Mouse (Mus musculus) liver, adult 2 months (tissue): ENCODE results near the gene Ctsj. TPM values are rescaled to one million over a fixed set of nuclear protein-coding genes. Genes with fewer than 3 reads are reported as not detected.
"Not testable (repeated sequence)": the region's sequence is repeated elsewhere in the genome, so short reads cannot be mapped to it uniquely, and the experiment has no call there.

Experiments
- DNase-seq: peaks from one replicate; pipeline ENCODE4 v3.0.0-alpha.2; 2011; ENCODE audit warnings: low read depth, low spot score; ENCODE audit errors: extremely low read depth
- H3K27ac ChIP-seq: fragments of 200-500 bp; replicated peaks from 2 replicates; pipeline ENCODE4 v1.5.1; 2012; ENCODE audit warnings: low read depth, mild to moderate bottlenecking, control low read depth, inconsistent platforms, low read length; ENCODE audit not compliant: insufficient read depth
- H3K27me3 ChIP-seq: fragments of 200-500 bp; 2 replicates; pipeline ENCODE4 v1.6.1; 2012; ENCODE audit warnings: mild to moderate bottlenecking, moderate library complexity, low read length, inconsistent platforms; ENCODE audit not compliant: control insufficient read depth, insufficient read depth
- H3K36me3 ChIP-seq: fragments of 200-500 bp; 2 replicates; pipeline ENCODE4 v1.6.1; 2012; ENCODE audit warnings: low read length, inconsistent platforms; ENCODE audit not compliant: control insufficient read depth, insufficient read depth
- H3K4me1 ChIP-seq: fragments of 200-500 bp; 2 replicates; pipeline ENCODE4 v1.6.1; 2011; ENCODE audit warnings: low read length; ENCODE audit not compliant: control insufficient read depth, insufficient read depth
- H3K4me3 ChIP-seq: fragments of 200-500 bp; 2 replicates; pipeline ENCODE4 v1.5.1; 2011; ENCODE audit warnings: low read depth, mild to moderate bottlenecking, control low read depth, low read length, moderate library complexity; ENCODE audit not compliant: insufficient read depth
- H3K79me2 ChIP-seq: fragments of 200-500 bp; 2 replicates; pipeline ENCODE4 v1.6.1; 2012; ENCODE audit warnings: inconsistent platforms, mild to moderate bottlenecking, low read length, moderate library complexity; ENCODE audit not compliant: control insufficient read depth, insufficient read depth
- H3K9ac ChIP-seq: fragments of 200-500 bp; 2 replicates; pipeline ENCODE4 v1.6.1; 2012; ENCODE audit warnings: low read depth, mild to moderate bottlenecking, control low read depth, inconsistent platforms, low read length
- CTCF ChIP-seq: fragments of 200-500 bp; IDR thresholded peaks from 2 replicates; pipeline ENCODE4 v1.5.1; 2011; ENCODE audit warnings: low read depth, low read length, control low read depth
- POLR2A ChIP-seq: fragments of 200-500 bp; IDR thresholded peaks from 2 replicates; pipeline ENCODE4 v1.6.1; 2011; ENCODE audit warnings: low read length, control low read depth; ENCODE audit not compliant: insufficient read depth; ENCODE audit errors: extremely low read depth
- WGBS: fragments of 180-500 bp; shearing (Covaris S2); methylation state at CpG from one replicate; pipeline ENCODE4 v1.1.7; 2018; 5-methylcytosine and 5-hydroxymethylcytosine counted together
- polyA plus RNA-seq: library from polyadenylated mRNA; depleted of rRNA; stranded (reverse); fragments of >200 nt; gene quantifications from 2 replicates; pipeline ENCODE4 v1.2.3, GENCODE M21; 2012; rRNA removed
- total RNA-seq: library from RNA; depleted of rRNA; stranded (reverse); fragments of >200 nt; gene quantifications from 2 replicates; pipeline ENCODE4 v1.2.3, GENCODE M21; 2014; rRNA removed

The Ctsj gene
- total RNA-seq, result not detected in 2 replicates
- polyA plus RNA-seq, result not detected in 2 replicates

GRCm38 (mm10) chr13:61005859-61006258 lies at the start of gene Ctsj:
Gene Ctsj (minus strand): TSS chr13:61005959.
- Histone ChIP-seq H3K79me2 (no peaks in the 10 kb centered on the region), H3K27ac (no peak within 1 kb of the TSS), H3K36me3 (no peaks in the 10 kb centered on the region), H3K27me3 (no peaks in the 10 kb centered on the region), H3K9ac (no peak within 1 kb of the TSS), H3K4me3 (no peak within 1 kb of the TSS), H3K4me1 (no peaks in the 10 kb centered on the region)
- 66% methylated on average over 3 of the region's 3 CpGs for WGBS
- no peak for TF ChIP-seq CTCF
- no peak for TF ChIP-seq POLR2A
- DNase-seq, result no peak

GRCm38 (mm10) chr13:61040531-61040930 lies 34.8 kb upstream of the Ctsj start, which contains the start of gene Ctsq:
Gene Ctsq (minus strand): TSS chr13:61040631.
- Histone ChIP-seq H3K36me3 (no peaks in the 10 kb centered on the region), H3K79me2 (no peaks in the 10 kb centered on the region), H3K4me1 (no peaks in the 10 kb centered on the region), H3K9ac (no peak within 1 kb of the TSS), H3K27me3 (no peaks in the 10 kb centered on the region), H3K4me3 (no peak within 1 kb of the TSS), H3K27ac (no peak within 1 kb of the TSS)
- TF ChIP-seq CTCF, result no peak
- no peak for TF ChIP-seq POLR2A
- 43% methylated on average over 3 of the region's 3 CpGs for WGBS
- DNase-seq, result no peak

DNA sequence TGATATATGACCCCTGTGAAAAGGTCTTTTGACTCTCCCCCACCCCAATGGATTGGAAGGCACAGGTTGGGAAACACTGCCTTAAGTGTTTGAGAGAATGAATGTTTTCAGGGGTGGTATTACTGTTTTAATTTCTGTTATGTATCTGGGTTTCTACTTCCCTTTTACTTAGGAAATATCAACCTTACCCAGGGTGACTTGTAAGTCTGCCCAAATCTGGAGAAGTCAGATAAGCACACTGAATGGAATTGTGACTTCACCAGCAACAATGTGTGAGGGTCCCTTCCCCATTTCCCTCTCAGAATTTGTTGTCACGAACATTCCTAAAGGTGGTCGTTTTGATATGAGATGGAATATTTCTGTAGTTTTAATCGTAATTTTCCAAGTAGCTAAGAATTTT lies 17.0 kb upstream of the Ctsj start:
- TF ChIP-seq POLR2A (no peak), CTCF (no peak)
- Histone ChIP-seq H3K27ac (no peak overlapping the region), H3K4me1 (no peaks in the 10 kb centered on the region), H3K79me2 (no peaks in the 10 kb centered on the region), H3K4me3 (no peak overlapping the region), H3K27me3 (no peaks in the 10 kb centered on the region), H3K9ac (no peak overlapping the region), H3K36me3 (no peaks in the 10 kb centered on the region)
- 78% methylated on average over 3 of the region's 3 CpGs for WGBS
- no peak for DNase-seq

- no peak for TF ChIP-seq POLR2A
- no peaks in the 10 kb centered on the region for H3K79me2 ChIP-seq
These were observed 16.1 kb upstream of the Ctsj start for GRCm38 (mm10) chr13:61021844-61022243.

GRCm38 (mm10) chr13:61010171-61010570 lies 4.4 kb upstream of the Ctsj start:
- Histone ChIP-seq H3K27me3 (no peaks in the 10 kb centered on the region), H3K9ac (no peak overlapping the region), H3K4me3 (no peak overlapping the region), H3K79me2 (no peaks in the 10 kb centered on the region), H3K27ac (no peak overlapping the region), H3K4me1 (no peaks in the 10 kb centered on the region), H3K36me3 (no peaks in the 10 kb centered on the region)
- WGBS, result 71% methylated on average over 4 of the region's 4 CpGs
- no peak for DNase-seq
- no peak for TF ChIP-seq CTCF
- no peak for TF ChIP-seq POLR2A

More at GRCm38 (mm10) chr13:61021844-61022243, 16.1 kb upstream of the Ctsj start:
- no peak overlapping the region for H3K27ac ChIP-seq
- H3K4me1 ChIP-seq, result no peaks in the 10 kb centered on the region
- H3K27me3 ChIP-seq, result no peaks in the 10 kb centered on the region
- no peak overlapping the region for H3K4me3 ChIP-seq
- H3K9ac ChIP-seq, result no peak overlapping the region
- 77% methylated on average over 6 of the region's 6 CpGs for WGBS
- H3K36me3 ChIP-seq, result no peaks in the 10 kb centered on the region
- DNase-seq, result no peak

DNA sequence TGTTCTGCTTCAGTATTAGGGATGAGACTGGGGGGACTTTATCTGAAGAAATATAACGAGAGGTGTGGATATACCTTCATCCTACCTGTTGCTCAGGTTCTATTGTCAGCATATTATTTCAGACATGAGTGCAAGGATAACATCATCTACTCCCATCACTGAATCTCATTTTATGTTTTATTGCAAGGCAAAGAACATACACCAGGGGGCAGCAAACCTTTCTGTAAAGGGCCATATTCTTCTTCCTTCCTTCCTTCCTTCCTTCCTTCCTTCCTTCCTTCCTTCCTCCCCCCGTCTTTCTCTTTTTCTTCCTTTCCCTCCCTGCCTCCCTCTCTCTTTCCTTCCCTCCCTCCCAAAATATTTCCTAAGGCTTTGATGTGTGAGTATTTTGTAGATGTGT lies 8.2 kb downstream of the Ctsj start:
- Histone ChIP-seq H3K79me2 (no peaks in the 10 kb centered on the region), H3K4me3 (no peak overlapping the region), H3K4me1 (no peaks in the 10 kb centered on the region), H3K9ac (no peak overlapping the region), H3K27me3 (no peaks in the 10 kb centered on the region), H3K36me3 (no peaks in the 10 kb centered on the region), H3K27ac (no peak overlapping the region)
- 34% methylated on average over 2 of the region's 2 CpGs for WGBS
- TF ChIP-seq POLR2A (no peak), CTCF (no peak)
- DNase-seq, result peak; percentile 2

DNA sequence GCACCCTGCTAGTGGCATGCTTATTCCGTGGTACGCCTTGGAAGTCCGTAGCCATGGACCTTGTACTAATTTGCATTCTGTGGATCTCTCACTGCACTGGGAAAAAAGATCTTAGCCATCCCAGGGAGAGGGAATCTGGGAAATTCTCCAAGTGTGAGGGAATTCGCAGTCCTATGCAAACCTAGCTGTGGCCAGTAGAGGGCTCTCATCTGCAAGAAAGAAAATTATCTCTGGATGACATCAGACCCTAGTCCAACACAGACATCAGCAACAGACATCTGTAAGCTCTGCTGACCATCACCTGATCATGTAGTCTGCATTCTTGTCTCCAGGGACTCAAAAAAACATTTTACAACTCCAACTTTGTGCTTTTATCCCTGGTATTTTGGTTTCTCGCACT lies 18.8 kb downstream of the Ctsj start:
- H3K27me3 ChIP-seq, DNase-seq, H3K9ac ChIP-seq, H3K27ac ChIP-seq, H3K4me3 ChIP-seq, H3K36me3 ChIP-seq, H3K4me1 ChIP-seq, H3K79me2 ChIP-seq: not testable (repeated sequence)
- 75% methylated on average over 5 of the region's 5 CpGs for WGBS

DNA sequence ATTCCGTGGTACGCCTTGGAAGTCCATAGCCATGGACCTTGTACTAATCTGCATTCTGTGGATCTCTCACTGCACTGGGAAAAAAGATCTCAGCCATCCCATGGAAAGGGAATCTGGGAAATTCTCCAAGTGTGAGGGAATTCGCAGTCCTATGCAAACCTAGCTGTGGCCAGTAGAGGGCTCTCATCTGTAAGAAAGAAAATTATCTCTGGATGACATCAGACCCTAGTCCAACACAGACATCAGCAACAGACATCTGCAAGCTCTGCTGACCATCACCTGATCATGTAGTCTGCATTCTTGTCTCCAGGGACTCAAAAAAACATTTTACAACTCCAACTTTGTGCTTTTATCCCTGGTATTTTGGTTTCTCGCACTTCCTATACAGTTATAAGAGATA lies 33.4 kb downstream of the Ctsj start:
- H3K4me3 ChIP-seq, H3K36me3 ChIP-seq, H3K79me2 ChIP-seq, H3K27me3 ChIP-seq, H3K27ac ChIP-seq, H3K4me1 ChIP-seq, H3K9ac ChIP-seq: not testable (repeated sequence)
- 67% methylated on average over 4 of the region's 4 CpGs for WGBS
- DNase-seq, result peak; percentile 6

GRCm38 (mm10) chr13:60963985-60964384 lies 41.8 kb downstream of the Ctsj start:
- H3K36me3 ChIP-seq, H3K27me3 ChIP-seq, H3K4me3 ChIP-seq, H3K79me2 ChIP-seq, H3K9ac ChIP-seq, H3K4me1 ChIP-seq, DNase-seq, H3K27ac ChIP-seq: not testable (repeated sequence)
- 26% methylated on average over 5 of the region's 5 CpGs for WGBS
